Comparison of ENCODE assay signal across 11 mouse cellular contexts in genomic region chrX:43429337-43429736, GRCm38 (mm10). TPM values are rescaled to one million over a fixed set of nuclear protein-coding genes. Genes with fewer than 3 reads are reported as not detected.
DNase-seq lines count a peak whose midpoint lies in the region; ATAC-seq and TF ChIP-seq lines count a peak whose summit lies in the region.
"Had no signal": no experiment of that assay in that cellular context is flagged by ENCODE, and none has a peak within 500 bp of the region (broad histone marks: within the 10 kb centered on the region; RNA-seq: fewer than 3 reads in every experiment).

No protein-coding gene starts in this region.

- H3K9me3 ChIP-seq in heart, embryonic 11.5 days (replicated peaks; ENCODE audit: control insufficient read depth, low read length), result no peaks in the 10 kb centered on the region
- H3K9me3 ChIP-seq in forebrain, embryonic 10.5 days, result no peaks in the 10 kb centered on the region
- H3K9me3 ChIP-seq in limb, embryonic 14.5 days (ENCODE audit: control insufficient read depth, low read length), result no peaks in the 10 kb centered on the region

- no peaks in the 10 kb centered on the region for H3K36me3 ChIP-seq in heart, embryonic 11.5 days (ENCODE audit: control insufficient read depth, insufficient read depth, low read length)
- no peaks in the 10 kb centered on the region for H3K36me3 ChIP-seq in forebrain, embryonic 10.5 days (replicated peaks)
- no peaks in the 10 kb centered on the region for H3K36me3 ChIP-seq in limb, embryonic 14.5 days (ENCODE audit: control insufficient read depth, insufficient read depth, low read length)

- H3K27ac ChIP-seq in heart, embryonic 11.5 days (ENCODE audit: low read depth, low read length), result no peak overlapping the region
- no peak overlapping the region for H3K27ac ChIP-seq in forebrain, embryonic 10.5 days
- H3K27ac ChIP-seq in limb, embryonic 14.5 days (replicated peaks; ENCODE audit: low read depth, low read length), result no peak overlapping the region

- H3K4me3 ChIP-seq in heart, embryonic 11.5 days (ENCODE audit: low read depth, low read length), result peak overlapping the region; percentile 29
- H3K4me3 ChIP-seq in forebrain, embryonic 10.5 days, result peak overlapping the region; percentile 51
- H3K4me3 ChIP-seq in limb, embryonic 14.5 days (replicated peaks; ENCODE audit: low read length), result peak overlapping the region; percentile 40
- H3K4me3 ChIP-seq: erythroblast, embryonic 14.5 days; megakaryocyte, embryonic 14.5 days had no signal

- intact Hi-C loops in heart, postnatal 25 days (cut with DNase I), result no loop called here

- no peak overlapping the region for H3K9ac ChIP-seq in heart, embryonic 11.5 days (ENCODE audit: low read depth, low read length)
- no peak overlapping the region; the same call in 1 of the 2 replicates for H3K9ac ChIP-seq in limb, embryonic 14.5 days (ENCODE audit: low read depth, low read length, severe bottlenecking)

- no peak for ATAC-seq in heart, embryonic 11.5 days (replicated peaks; ENCODE audit: insufficient number of reproducible peaks, low FRiP score, low TSS enrichment)
- no peak for ATAC-seq in limb, embryonic 14.5 days (ENCODE audit: low FRiP score, low read depth)
- ATAC-seq in activated CD4-positive, CD25-positive, alpha-beta regulatory T cell, adult 4 months, result no peak

- DNase-seq in heart, postnatal 25 days (ENCODE audit: low spot score), result no peak
- peak; percentile 20 for DNase-seq in Muller cell, postnatal 12 days (ENCODE audit: inconsistent ontology term)
- no peak for DNase-seq in forebrain, embryonic 10.5 days (ENCODE audit: extremely low spot score, low spot score)
- no peak for DNase-seq in limb, embryonic 14.5 days (ENCODE audit: low spot score)
- no peak for DNase-seq in thymus, adult 18-20 months
- DNase-seq in heart, adult 11 months, result no peak

- no peak for TF ChIP-seq POLR2A in limb, embryonic 14.5 days (IDR thresholded peaks at IDR 0.05; ENCODE audit: borderline replicate concordance, extremely low read depth, insufficient read depth, insufficient read length)

- peaks cover 16% of the 10 kb centered on the region for H3K27me3 ChIP-seq in heart, embryonic 11.5 days (ENCODE audit: control insufficient read depth, insufficient read depth, low read length)
- peaks cover 38% of the 10 kb centered on the region for H3K27me3 ChIP-seq in forebrain, embryonic 10.5 days (ENCODE audit: poor library complexity, severe bottlenecking)
- H3K27me3 ChIP-seq in limb, embryonic 14.5 days (ENCODE audit: control insufficient read depth, insufficient read depth, low read length), result 0 out of 2 replicates have a peak, but pooled peaks cover 6% of the 10 kb centered on the region
- H3K27me3 ChIP-seq: CH12.LX had no signal

- peak overlapping the region; percentile 68 for H3K4me2 ChIP-seq in heart, embryonic 11.5 days
- peak overlapping the region; percentile 61 for H3K4me2 ChIP-seq in limb, embryonic 14.5 days (replicated peaks; ENCODE audit: low read depth, low read length, severe bottlenecking)

- WGBS in heart, embryonic 11.5 days (ENCODE audit: insufficient replicate concordance), result 14% methylated on average over 12 of the region's 12 CpGs
- 25% methylated on average over 12 of the region's 12 CpGs for WGBS in forebrain, embryonic 10.5 days
- WGBS in limb, embryonic 14.5 days, result 24% methylated on average over 12 of the region's 12 CpGs

- H3K4me1 ChIP-seq in heart, embryonic 11.5 days (ENCODE audit: control insufficient read depth, insufficient read depth, low read length), result no peaks in the 10 kb centered on the region
- peaks cover 11% of the 10 kb centered on the region; the same call in 1 of the 2 replicates for H3K4me1 ChIP-seq in forebrain, embryonic 10.5 days
- H3K4me1 ChIP-seq in limb, embryonic 14.5 days (ENCODE audit: control insufficient read depth, insufficient read depth, low read length), result no peaks in the 10 kb centered on the region
- H3K4me1 ChIP-seq: megakaryocyte, embryonic 14.5 days had no signal

RNA-seq across cellular contexts. Expression of gene Tenm1, which starts 0.4 kb away (rescaled TPM):
- polyA plus RNA-seq in heart, embryonic 11.5 days (2014; fragmentation: Nextera tagmentation; extraction: Ambion mirVana), result 0.04 TPM in 1 of 2 replicates, not detected in the other
- under 1 TPM; 0.03 to 0.10 TPM for total RNA-seq in heart, postnatal 25 days (2021)
- polyA plus RNA-seq in forebrain, embryonic 10.5 days (2016; fragmentation: Nextera tagmentation; extraction: Ambion mirVana), result 0.50 and 0.63 TPM in 2 replicates
- polyA plus RNA-seq in limb, embryonic 14.5 days (2012; rRNA removed), result 3.2 and 6.1 TPM in 2 replicates
- polyA plus RNA-seq in limb, embryonic 14.5 days (2014; fragmentation: Nextera tagmentation; extraction: Ambion mirVana), result 5.0 and 6.1 TPM in 2 replicates
- under 1 TPM in 1 of 2 experiments, not detected in 1; 0.07 TPM for polyA plus RNA-seq in activated CD4-positive, CD25-positive, alpha-beta regulatory T cell, adult 4 months (2017; shearing (Covaris generic))
- total RNA-seq: CH12.LX had no signal
